Mouse (Mus musculus) embryonic facial prominence, embryonic 13.5 days (tissue): ENCODE results near the gene Zfp617. TPM values are rescaled to one million over a fixed set of nuclear protein-coding genes. Genes with fewer than 3 reads are reported as not detected.
"Not testable (repeated sequence)": the region's sequence is repeated elsewhere in the genome, so short reads cannot be mapped to it uniquely, and the experiment has no call there.

ENCODE experiments used
- ATAC-seq: fragments of 200-750 bp; cut with Nextera tagmentation; 2 replicates; pipeline ENCODE4 v1.8.0; 2017; ENCODE audit warnings: low read depth; ENCODE audit not compliant: insufficient number of reproducible peaks, insufficient read depth, low FRiP score, low TSS enrichment
- H3K27ac ChIP-seq: fragments of 300-500 bp; sonication (generic); 2 replicates; pipeline ENCODE4 v1.5.1; 2015; ENCODE audit warnings: moderate library complexity, mild to moderate bottlenecking, inconsistent platforms
- H3K27me3 ChIP-seq: fragments of 300-500 bp; sonication (generic); 2 replicates; pipeline ENCODE4 v1.6.1; 2015; ENCODE audit warnings: mild to moderate bottlenecking, inconsistent platforms
- H3K36me3 ChIP-seq: fragments of 300-500 bp; sonication (generic); 2 replicates; pipeline ENCODE4 v1.6.1; 2015; ENCODE audit warnings: mild to moderate bottlenecking, inconsistent platforms
- H3K4me1 ChIP-seq: fragments of 300-500 bp; sonication (generic); 2 replicates; pipeline ENCODE4 v1.6.1; 2015; ENCODE audit warnings: inconsistent platforms
- H3K4me2 ChIP-seq: fragments of 300-500 bp; sonication (generic); 2 replicates; pipeline ENCODE4 v1.6.1; 2015; ENCODE audit warnings: moderate library complexity, mild to moderate bottlenecking, inconsistent platforms
- H3K4me3 ChIP-seq: fragments of 300-500 bp; sonication (generic); 2 replicates; pipeline ENCODE4 v1.5.1; 2015; ENCODE audit warnings: mild to moderate bottlenecking, inconsistent platforms
- H3K9ac ChIP-seq: fragments of 300-500 bp; sonication (generic); 2 replicates; pipeline ENCODE4 v1.6.1; 2015; ENCODE audit warnings: mild to moderate bottlenecking, inconsistent platforms
- H3K9me3 ChIP-seq: fragments of 300-500 bp; sonication (generic); 2 replicates; pipeline ENCODE4 v1.6.1; 2016; ENCODE audit warnings: inconsistent platforms
- WGBS: fragments of 180-500 bp; shearing (Covaris S2); methylation state at CpG from one replicate; pipeline ENCODE4 v1.1.7; 2015; ENCODE audit warnings: mixed read lengths; 5-methylcytosine and 5-hydroxymethylcytosine counted together
- polyA plus RNA-seq: library from polyadenylated mRNA; unstranded; fragments of >200 nt; fragmentation: Nextera tagmentation; extraction: Ambion mirVana; gene quantifications from 2 replicates; pipeline ENCODE4 v1.2.1, GENCODE M21; 2015

Zfp617 gene
- 25.9 and 28.1 TPM in 2 replicates for polyA plus RNA-seq

DNA sequence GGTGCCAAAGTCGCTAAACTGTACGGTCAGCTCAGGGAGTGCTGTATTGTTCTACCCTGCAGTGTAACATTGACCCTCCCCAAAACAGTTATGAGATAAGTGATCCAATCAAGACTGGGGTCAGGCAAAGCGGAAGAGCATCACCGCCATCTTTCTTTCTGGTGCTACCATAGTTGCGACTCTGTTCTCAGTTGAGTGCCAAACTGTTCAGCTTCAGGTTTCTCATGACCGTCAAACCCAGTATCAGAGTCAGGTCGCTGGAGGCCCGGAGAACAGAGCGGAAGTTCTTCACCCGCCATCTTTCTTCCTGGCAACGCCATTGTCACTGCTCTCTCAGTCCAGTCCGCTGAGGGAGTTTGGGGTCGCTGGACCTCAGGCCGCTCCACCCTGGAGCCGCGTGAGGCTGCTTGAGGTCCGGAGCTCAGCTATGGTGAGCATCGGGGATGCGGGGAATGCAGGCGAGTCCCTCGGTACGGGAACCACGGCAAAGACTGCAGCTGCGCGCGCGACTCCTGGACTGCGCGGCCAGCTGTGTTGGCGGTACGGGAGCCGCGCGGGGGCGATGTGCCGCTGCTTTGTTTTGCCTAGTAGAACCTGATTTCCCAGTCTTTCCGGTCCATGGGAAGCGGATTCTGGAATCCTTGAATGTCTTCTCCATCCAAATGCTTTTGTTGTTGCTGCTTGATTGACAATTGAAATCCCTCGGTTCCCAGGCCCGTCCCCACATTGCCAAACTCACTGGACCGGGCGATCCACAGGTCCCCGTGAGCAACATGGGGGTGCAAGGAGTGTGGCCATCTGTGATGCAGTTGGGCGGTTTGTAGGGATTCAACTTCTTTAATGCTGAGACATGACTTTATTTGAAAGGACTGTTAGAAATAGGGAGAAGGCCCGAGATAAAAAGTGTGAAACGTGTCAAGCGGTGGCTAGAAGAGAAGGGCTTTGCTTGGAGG, at the start of gene Zfp617, which contains the start of gene Zfp882:
Gene Zfp617 (plus strand): TSS at position 327 of the 953 bp plus-strand sequence.
Gene Zfp882 (plus strand): TSS at position 300 of the 953 bp plus-strand sequence.
- H3K9me3 ChIP-seq, result no peaks in the 10 kb centered on the region
- H3K27me3 ChIP-seq, result no peaks in the 10 kb centered on the region
- WGBS, result 5% methylated on average over 47 of the region's 47 CpGs
- peak within 1 kb of the TSS; percentile 74 for H3K4me3 ChIP-seq
- peak within 1 kb of the TSS; percentile 99 for H3K27ac ChIP-seq
- H3K9ac ChIP-seq, result peak within 1 kb of the TSS; percentile 90
- H3K4me1 ChIP-seq, result no peaks in the 10 kb centered on the region
- peaks cover 3% of the 10 kb centered on the region for H3K36me3 ChIP-seq
- ATAC-seq, result peak; percentile 93
- H3K4me2 ChIP-seq, result peak within 1 kb of the TSS; percentile 65

- not testable (repeated sequence) for H3K27ac ChIP-seq, H3K27me3 ChIP-seq, H3K4me3 ChIP-seq, H3K4me2 ChIP-seq, H3K4me1 ChIP-seq, H3K9ac ChIP-seq, H3K36me3 ChIP-seq, ATAC-seq, H3K9me3 ChIP-seq
- WGBS, result 68% methylated on average over 1 of the region's 1 CpGs
Observed at GRCm38 (mm10) chr8:71861551-71861950, 46.9 kb upstream of the Zfp617 start.

GRCm38 (mm10) chr8:71862038-71862437, 46.4 kb upstream of the Zfp617 start:
- H3K4me3 ChIP-seq, H3K4me1 ChIP-seq, H3K9me3 ChIP-seq, ATAC-seq, H3K36me3 ChIP-seq, H3K27ac ChIP-seq, H3K27me3 ChIP-seq, H3K4me2 ChIP-seq, H3K9ac ChIP-seq: not testable (repeated sequence)

DNA sequence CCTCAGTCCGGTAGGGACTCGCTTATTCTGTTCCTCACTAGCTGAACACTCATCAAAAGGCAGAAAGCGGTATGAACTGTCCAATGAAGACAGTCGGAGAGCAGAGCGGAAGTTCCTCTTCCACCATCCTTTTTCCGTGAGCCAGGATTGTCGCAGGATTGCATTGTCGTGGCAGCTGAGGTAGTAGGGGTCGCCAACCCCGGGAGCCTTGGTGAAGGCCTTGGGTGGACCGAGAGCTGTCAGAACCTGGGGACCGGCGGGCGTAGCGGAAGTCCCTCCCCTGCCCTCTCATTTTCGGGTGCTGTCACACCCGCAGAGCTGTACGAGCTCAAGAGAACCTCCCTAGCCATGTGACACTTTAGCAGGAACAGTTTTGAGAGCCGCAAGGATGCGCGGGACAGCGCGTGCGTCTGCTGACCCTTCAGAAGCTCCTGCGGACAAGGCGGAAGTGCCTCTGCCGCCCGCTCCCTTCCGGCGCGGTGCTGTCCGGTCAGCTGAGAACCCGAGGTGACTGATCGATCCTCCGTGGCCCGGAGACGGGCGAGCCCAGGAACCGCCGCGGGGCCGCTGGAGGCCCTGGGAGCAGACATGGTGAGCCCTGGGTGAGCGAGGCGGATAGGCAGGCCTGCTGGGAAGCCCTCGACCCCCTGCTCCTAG, 26.7 kb upstream of the Zfp617 start, which contains the start of gene Zfp709:
Gene Zfp709 (plus strand): TSS at position 402 of the 657 bp plus-strand sequence.
- ATAC-seq, result peak; percentile 76; the same call in 1 of the 2 replicates
- peaks cover 16% of the 10 kb centered on the region for H3K9me3 ChIP-seq
- peak within 1 kb of the TSS; percentile 86 for H3K4me2 ChIP-seq
- peaks cover 22% of the 10 kb centered on the region for H3K36me3 ChIP-seq
- 4% methylated on average over 45 of the region's 45 CpGs for WGBS
- peak within 1 kb of the TSS; percentile 78 for H3K27ac ChIP-seq
- peak within 1 kb of the TSS; percentile 87 for H3K9ac ChIP-seq
- H3K4me1 ChIP-seq, result no peaks in the 10 kb centered on the region
- H3K27me3 ChIP-seq, result no peaks in the 10 kb centered on the region
- peak within 1 kb of the TSS; percentile 75 for H3K4me3 ChIP-seq

DNA sequence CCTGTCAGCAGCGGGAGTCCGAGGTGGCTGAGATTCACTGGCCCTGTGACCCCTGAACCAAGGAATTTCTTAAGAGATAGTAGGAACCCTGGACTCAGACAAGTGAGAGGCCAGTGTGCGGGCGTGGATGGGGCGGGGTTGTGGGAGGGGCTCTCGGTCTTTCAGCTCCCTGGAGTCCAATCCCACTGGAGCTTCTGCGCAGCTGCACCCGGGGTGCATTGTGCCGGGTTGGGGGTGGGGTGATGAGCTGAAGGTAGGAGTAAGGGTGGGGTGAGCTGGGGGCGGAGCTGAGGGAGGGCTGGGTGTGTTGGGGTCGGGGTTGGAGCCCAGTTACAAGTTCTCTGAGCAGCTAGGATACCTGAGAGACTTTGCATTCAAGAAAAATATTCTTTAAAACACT, 7.8 kb upstream of the Zfp617 start:
- not testable (repeated sequence) for H3K36me3 ChIP-seq, H3K4me2 ChIP-seq, H3K9me3 ChIP-seq, H3K4me3 ChIP-seq, H3K27me3 ChIP-seq, H3K9ac ChIP-seq, H3K4me1 ChIP-seq, ATAC-seq, H3K27ac ChIP-seq
- WGBS, result 43% methylated on average over 11 of the region's 11 CpGs

GRCm38 (mm10) chr8:71903084-71903483, 5.4 kb upstream of the Zfp617 start:
- WGBS, result 82% methylated on average over 1 of the region's 1 CpGs
- ATAC-seq, H3K27me3 ChIP-seq: not testable (repeated sequence)

GRCm38 (mm10) chr8:71906809-71907208, 1.6 kb upstream of the Zfp617 start:
- 95% methylated on average over 1 of the region's 1 CpGs for WGBS
- no peaks in the 10 kb centered on the region for H3K4me1 ChIP-seq
- no peak for ATAC-seq
- H3K27me3 ChIP-seq, result no peaks in the 10 kb centered on the region
- no peak overlapping the region for H3K9ac ChIP-seq
- no peaks in the 10 kb centered on the region for H3K36me3 ChIP-seq
- H3K4me2 ChIP-seq, result no peak overlapping the region
- no peak overlapping the region for H3K4me3 ChIP-seq
- H3K27ac ChIP-seq, result no peak overlapping the region
- no peaks in the 10 kb centered on the region for H3K9me3 ChIP-seq

More at GRCm38 (mm10) chr8:71903084-71903483, 5.4 kb upstream of the Zfp617 start:
- not testable (repeated sequence) for H3K27ac ChIP-seq, H3K9ac ChIP-seq, H3K4me1 ChIP-seq, H3K9me3 ChIP-seq, H3K4me3 ChIP-seq, H3K4me2 ChIP-seq, H3K36me3 ChIP-seq

DNA sequence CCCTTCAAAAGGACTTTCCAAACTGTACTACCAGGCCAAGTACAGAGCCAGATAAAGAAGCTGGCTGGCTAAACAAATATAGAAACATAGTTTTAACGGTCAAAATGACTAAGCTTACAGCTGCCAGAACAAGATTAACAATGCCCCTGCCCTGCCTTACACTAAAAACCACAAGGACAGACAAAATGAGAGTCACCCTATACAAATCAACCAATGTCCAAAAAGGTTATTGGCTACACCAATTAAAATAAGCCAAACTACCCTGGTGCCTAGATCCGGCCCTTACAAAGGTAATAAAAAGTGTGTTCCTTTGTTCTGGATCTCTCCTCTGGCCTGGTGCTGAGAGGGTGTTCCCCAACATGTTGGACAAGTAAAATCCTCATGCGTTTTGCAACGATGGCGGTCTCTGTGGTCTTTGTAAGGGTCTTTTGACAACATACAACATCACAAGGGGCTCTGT, 607 bp upstream of the Zfp617 start:
- WGBS, result 96% methylated on average over 5 of the region's 5 CpGs
- Histone ChIP-seq H3K4me1 (no peaks in the 10 kb centered on the region), H3K36me3 (no peaks in the 10 kb centered on the region), H3K9me3 (no peaks in the 10 kb centered on the region), H3K27ac (peak overlapping the region; percentile 99), H3K9ac (no peak overlapping the region), H3K4me2 (peak overlapping the region; percentile 65), H3K27me3 (no peaks in the 10 kb centered on the region), H3K4me3 (peak overlapping the region; percentile 74)
- ATAC-seq, result no peak

DNA sequence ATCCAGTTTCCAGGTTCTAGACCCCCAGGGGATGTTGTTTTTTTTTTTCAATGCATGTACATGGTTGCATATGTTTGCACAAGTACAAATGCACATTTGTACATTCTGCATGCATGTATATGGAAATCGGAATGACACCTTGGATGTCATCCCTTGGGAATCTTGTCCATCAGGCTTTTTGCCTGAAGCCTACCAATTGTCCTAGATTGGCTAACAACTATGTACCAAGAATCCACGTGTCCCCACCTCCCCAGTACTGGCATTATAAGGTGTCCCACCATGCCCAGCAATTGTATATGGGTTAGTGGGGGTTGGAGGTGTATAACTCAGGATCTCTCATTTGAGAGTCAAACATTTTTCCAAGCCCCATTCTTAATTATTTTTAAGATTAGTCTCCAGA, 3.9 kb downstream of the Zfp617 start:
- Histone ChIP-seq H3K36me3 (peaks cover 36% of the 10 kb centered on the region), H3K27ac (no peak overlapping the region), H3K4me2 (no peak overlapping the region), H3K9me3 (no peaks in the 10 kb centered on the region), H3K9ac (no peak overlapping the region), H3K27me3 (no peaks in the 10 kb centered on the region), H3K4me1 (no peaks in the 10 kb centered on the region), H3K4me3 (no peak overlapping the region)
- WGBS, result 89% methylated on average over 2 of the region's 2 CpGs
- ATAC-seq, result no peak

DNA sequence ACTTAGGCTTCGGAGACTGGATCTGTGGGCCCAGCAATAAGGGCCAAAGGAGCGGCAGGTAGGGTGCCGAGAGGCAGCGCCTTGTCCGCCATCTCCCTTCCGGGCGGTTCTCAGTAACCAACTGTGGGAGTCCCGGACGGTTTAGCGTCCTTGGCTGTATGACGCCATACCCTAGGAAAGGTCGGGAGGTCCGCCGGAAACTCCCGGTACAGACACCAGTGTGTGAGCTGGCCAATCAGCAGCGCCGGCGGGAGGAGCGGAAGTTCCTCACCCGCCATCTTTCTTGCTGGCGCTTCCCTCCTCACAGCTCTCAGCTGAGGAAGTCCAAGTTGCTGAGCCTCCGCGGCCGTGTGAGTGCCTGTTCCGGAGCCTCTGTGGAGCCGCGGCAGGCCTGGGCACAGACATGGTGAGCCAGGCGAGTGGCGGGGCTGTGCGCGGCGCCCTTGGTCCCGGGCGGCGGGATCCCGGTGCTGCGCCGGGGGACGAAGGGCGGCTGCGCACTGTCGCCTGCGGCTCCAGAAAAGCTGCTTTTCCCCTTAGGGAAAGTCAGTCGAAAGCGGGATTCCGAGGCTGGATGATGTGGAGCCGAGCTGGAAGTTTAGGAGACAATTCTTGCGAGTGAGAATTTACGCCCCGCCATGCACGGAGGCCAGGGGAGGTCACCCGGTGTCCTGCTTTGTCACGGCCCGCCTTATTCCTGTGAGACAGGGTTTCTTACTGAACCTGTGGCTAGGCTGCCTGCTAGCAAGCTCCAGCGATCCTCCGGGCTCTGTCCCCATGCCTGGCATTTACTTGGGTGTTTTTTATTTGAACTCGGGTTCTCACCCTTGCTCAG, 14.3 kb downstream of the Zfp617 start:
- Histone ChIP-seq H3K4me1 (0 out of 2 replicates have a peak, but pooled peaks cover 3% of the 10 kb centered on the region), H3K27me3 (no peaks in the 10 kb centered on the region), H3K9me3 (no peaks in the 10 kb centered on the region), H3K4me2 (peak overlapping the region; percentile 74), H3K4me3 (peak overlapping the region; percentile 77), H3K27ac (peak overlapping the region; percentile 98), H3K36me3 (peaks cover 10% of the 10 kb centered on the region), H3K9ac (peak overlapping the region; percentile 92)
- under 1% methylated on average over 57 of the region's 57 CpGs for WGBS
- ATAC-seq, result peak; percentile 99

DNA sequence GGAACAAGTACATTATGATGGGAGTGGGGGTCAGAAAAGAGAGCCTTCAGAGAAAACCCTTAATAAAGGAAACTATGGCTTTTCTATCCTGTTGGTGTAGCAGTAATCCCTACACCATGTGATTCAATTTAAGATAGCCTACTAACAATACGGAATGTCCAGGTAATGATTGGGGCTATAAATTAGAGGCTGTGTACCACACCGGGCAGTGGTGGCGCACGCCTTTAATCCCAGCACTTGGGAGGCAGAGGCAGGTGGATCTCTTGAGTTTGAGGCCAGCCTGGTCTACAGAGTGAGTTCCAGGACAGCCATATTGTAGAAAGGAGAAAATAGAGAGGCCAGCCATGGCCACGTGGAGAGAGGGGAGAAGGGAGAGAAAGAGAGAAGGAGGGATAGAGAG, 17.4 kb downstream of the Zfp617 start:
- Histone ChIP-seq H3K4me1 (0 out of 2 replicates have a peak, but pooled peaks cover 3% of the 10 kb centered on the region), H3K4me3 (no peak overlapping the region), H3K9ac (no peak overlapping the region), H3K9me3 (no peaks in the 10 kb centered on the region), H3K27me3 (no peaks in the 10 kb centered on the region), H3K4me2 (no peak overlapping the region), H3K36me3 (peaks cover 29% of the 10 kb centered on the region), H3K27ac (no peak overlapping the region)
- ATAC-seq, result no peak
- 97% methylated on average over 5 of the region's 5 CpGs for WGBS
